Mouse (Mus musculus) ES-Bruce4 (cell line): Measurements from ENCODE around the gene Ggt1.

Experiments
- CTCF ChIP-seq: IDR thresholded peaks from one replicate; pipeline ENCODE4 v1.8.1; 2011; ENCODE audit warnings: low read depth, low read length
- EP300 ChIP-seq: IDR thresholded peaks from 2 replicates; pipeline ENCODE4 v1.6.1; 2011; ENCODE audit warnings: low read depth, low read length; ENCODE audit not compliant: insufficient read depth
- POLR2A ChIP-seq: IDR thresholded peaks from one replicate; pipeline ENCODE4 v1.8.1; 2011; ENCODE audit warnings: low read length; ENCODE audit not compliant: insufficient read depth

GRCm38 (mm10) chr10:75633576-75634139 lies 72.3 kb downstream of the Ggt1 start:
- TF ChIP-seq POLR2A (no peak), CTCF (no peak), EP300 (no peak)
